Mouse (Mus musculus) limb, embryonic 12.5 days (tissue): ENCODE measurements around the gene Tktl1. TPM values are rescaled to one million over a fixed set of nuclear protein-coding genes. Genes with fewer than 3 reads are reported as not detected.

Experiments used
- polyA plus RNA-seq: library from polyadenylated mRNA; unstranded; fragments of >200 nt; fragmentation: Nextera tagmentation; extraction: Ambion mirVana; gene quantifications from 2 replicates; pipeline ENCODE4 v1.2.1, GENCODE M21; 2016

Tktl1 gene
- polyA plus RNA-seq, 1 experiment from 2014 or later, result 0.08 TPM

Other genes starting within 250 kb of the Tktl1 start
- 14.1 and 20.7 TPM in 2 replicates for gene Renbp, start 246.4 kb upstream of the Tktl1 start, polyA plus RNA-seq
- 74.0 and 77.5 TPM in 2 replicates for gene Hcfc1, start 210.9 kb upstream of the Tktl1 start, polyA plus RNA-seq
- gene Irak1, start 153.3 kb upstream of the Tktl1 start, polyA plus RNA-seq, result 66.5 and 69.3 TPM in 2 replicates
- not detected in 2 replicates for gene Opn1mw, start 49.8 kb upstream of the Tktl1 start, polyA plus RNA-seq
- 13.1 and 14.2 TPM in 2 replicates for gene Mecp2, start 41.9 kb upstream of the Tktl1 start, polyA plus RNA-seq
- not detected in 2 replicates for gene Tex28, start 9.4 kb upstream of the Tktl1 start, polyA plus RNA-seq
- 311 and 345 TPM in 2 replicates for gene Flna, start 72.6 kb downstream of the Tktl1 start, polyA plus RNA-seq
- gene Emd, start 77.4 kb downstream of the Tktl1 start, polyA plus RNA-seq, result 21.3 and 25.4 TPM in 2 replicates
- gene Rpl10, start 93.6 kb downstream of the Tktl1 start, polyA plus RNA-seq, result 787 and 794 TPM in 2 replicates
- gene Taz, start 104.7 kb downstream of the Tktl1 start, polyA plus RNA-seq, result 90.9 and 94.9 TPM in 2 replicates
- gene Dnase1l1, start 105.1 kb downstream of the Tktl1 start, polyA plus RNA-seq, result 9.9 and 11.6 TPM in 2 replicates
- 94.8 and 106 TPM in 2 replicates for gene Atp6ap1, start 119.8 kb downstream of the Tktl1 start, polyA plus RNA-seq
- gene Gdi1, start 127.7 kb downstream of the Tktl1 start, polyA plus RNA-seq, result 228 and 276 TPM in 2 replicates
- gene Fam50a, start 135.8 kb downstream of the Tktl1 start, polyA plus RNA-seq, result 68.1 and 73.2 TPM in 2 replicates
- 27.1 and 27.3 TPM in 2 replicates for gene Plxna3, start 151.8 kb downstream of the Tktl1 start, polyA plus RNA-seq
- gene Lage3, start 176.4 kb downstream of the Tktl1 start, polyA plus RNA-seq, result 107 and 122 TPM in 2 replicates
- 57.1 and 59.8 TPM in 2 replicates for gene Ubl4a, start 196.0 kb downstream of the Tktl1 start, polyA plus RNA-seq
- gene Slc10a3, start 196.1 kb downstream of the Tktl1 start, polyA plus RNA-seq, result 14.4 and 14.8 TPM in 2 replicates
- 30.5 and 32.6 TPM in 2 replicates for gene Fam3a, start 216.0 kb downstream of the Tktl1 start, polyA plus RNA-seq
- 22.1 and 22.3 TPM in 2 replicates for gene Ikbkg, start 216.0 kb downstream of the Tktl1 start, polyA plus RNA-seq